Mouse (Mus musculus): ENCODE measurements around the gene Nppa. TPM values are rescaled to one million over a fixed set of nuclear protein-coding genes. Genes with fewer than 3 reads are reported as not detected.

Gene Nppa
- total RNA-seq (2021), result not detected in 2 replicates
- long read RNA-seq, result 0 reads

- no peak for DNase-seq
These were observed at the start of gene Nppa for GRCm38 (mm10) chr4:148000202-148000772. Nppa (plus strand) TSS chr4:148000722.

DNA sequence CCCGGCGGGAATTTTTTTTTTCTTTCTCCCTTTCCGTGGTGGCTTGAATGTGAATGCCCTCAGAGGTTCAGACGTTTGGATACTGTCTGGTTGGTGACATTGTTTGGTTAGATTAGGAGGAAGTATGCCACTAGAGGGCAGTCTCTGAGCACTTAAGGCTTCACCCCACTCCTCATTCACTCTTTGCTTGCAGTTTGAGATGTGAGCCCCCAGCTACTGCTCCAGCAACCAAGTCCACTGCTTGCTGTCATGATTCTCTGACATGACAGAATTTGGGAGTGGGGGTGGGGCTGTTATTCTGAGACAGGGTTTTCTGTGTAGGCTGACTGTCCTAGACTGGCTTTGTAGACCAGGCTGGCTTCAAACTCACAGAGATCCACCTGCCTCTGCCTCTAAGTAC lies 46.9 kb upstream of the Nppa start:
- no peak for DNase-seq

- DNase-seq, result peak; percentile 40
These were observed 43.4 kb upstream of the Nppa start for GRCm38 (mm10) chr4:147957141-147957540.

GRCm38 (mm10) chr4:147959881-147960831 lies 40.4 kb upstream of the Nppa start:
- DNase-seq, result peak; percentile 78

GRCm38 (mm10) chr4:147962781-147963180 lies 37.7 kb upstream of the Nppa start:
- no peak for DNase-seq

DNA sequence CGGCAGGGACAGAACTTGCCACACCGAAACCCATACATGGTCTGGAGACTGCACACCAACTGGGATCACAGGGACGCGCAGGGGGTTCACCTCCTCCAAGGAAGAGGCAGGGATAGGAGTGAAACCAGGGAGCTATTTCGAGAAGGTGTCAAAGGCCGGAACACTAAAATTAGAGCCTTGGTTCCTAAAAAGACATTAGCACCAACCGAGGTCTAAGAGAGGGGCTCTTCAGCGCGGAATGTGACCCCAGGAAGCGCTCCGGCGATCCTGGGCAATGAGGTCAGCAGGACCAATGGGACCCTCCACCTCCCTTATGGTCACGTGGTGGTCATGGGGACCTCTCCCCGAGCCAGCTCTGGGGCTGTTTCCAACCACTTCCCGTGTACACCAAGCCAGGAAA lies 36.9 kb upstream of the Nppa start:
- DNase-seq, result no peak

DNA sequence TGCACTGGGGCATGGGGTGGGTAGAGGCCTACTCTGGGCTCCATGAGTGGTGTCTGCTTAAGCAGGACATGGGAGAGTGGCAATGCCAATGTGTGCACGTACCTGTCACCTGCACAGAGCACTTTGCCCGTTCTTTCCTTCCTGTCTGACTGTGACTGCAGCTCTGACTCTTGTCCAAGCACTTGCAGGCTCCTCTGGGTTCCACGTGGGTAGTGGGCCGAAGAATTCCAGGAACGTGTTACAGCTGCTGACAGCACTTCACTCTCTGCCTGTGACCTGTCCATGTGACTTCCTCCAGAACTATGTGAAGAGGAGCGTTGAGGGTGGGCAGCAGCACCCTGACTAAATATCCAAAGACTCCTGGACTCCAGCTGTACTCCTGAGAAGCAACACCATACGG lies 34.8 kb upstream of the Nppa start:
- DNase-seq, result no peak

GRCm38 (mm10) chr4:147968816-147969215 lies 31.7 kb upstream of the Nppa start:
- DNase-seq, result no peak

DNA sequence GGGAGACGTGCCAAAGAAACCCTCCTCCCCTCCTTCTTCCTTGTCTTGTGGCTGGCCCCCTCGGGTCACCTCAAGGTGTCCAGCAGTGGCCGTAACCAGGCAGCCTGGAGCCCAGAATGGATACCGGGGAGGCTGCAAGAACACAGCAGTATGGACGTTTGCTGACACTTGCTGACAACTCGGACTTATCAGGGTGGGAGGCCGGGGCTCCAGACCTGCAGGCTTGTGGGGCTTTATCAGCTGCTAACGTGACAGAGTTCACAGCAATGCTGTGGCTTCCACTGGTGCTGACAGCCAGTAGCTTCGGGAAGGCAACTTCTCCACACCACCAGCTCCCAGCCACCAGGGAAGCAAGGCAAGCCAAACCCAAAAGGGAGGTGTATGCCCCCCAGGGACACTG lies 31.2 kb upstream of the Nppa start:
- DNase-seq, result no peak

GRCm38 (mm10) chr4:147976237-147976636 lies 24.3 kb upstream of the Nppa start:
- no peak for DNase-seq

DNA sequence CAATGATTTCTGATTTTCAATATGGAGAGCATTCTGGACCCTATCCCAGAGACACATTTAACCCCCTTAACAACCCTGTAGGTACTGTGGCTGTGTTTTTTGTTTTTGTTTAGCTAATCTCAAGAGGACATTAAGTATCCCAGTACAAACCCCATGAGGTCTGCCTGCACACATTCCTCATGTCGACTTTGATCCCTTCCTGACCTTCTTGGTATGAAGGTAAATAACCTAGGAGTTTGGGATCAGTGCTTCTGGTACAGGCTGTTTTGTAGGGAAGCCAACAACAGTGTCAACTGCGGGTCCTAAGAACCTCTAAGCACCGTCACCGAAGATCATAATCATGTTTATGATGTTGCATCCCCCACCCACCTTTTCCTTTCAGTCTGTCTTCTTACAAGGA lies 22.8 kb upstream of the Nppa start:
- DNase-seq, result no peak

GRCm38 (mm10) chr4:147978391-147978790 lies 22.1 kb upstream of the Nppa start:
- DNase-seq, result no peak

DNA sequence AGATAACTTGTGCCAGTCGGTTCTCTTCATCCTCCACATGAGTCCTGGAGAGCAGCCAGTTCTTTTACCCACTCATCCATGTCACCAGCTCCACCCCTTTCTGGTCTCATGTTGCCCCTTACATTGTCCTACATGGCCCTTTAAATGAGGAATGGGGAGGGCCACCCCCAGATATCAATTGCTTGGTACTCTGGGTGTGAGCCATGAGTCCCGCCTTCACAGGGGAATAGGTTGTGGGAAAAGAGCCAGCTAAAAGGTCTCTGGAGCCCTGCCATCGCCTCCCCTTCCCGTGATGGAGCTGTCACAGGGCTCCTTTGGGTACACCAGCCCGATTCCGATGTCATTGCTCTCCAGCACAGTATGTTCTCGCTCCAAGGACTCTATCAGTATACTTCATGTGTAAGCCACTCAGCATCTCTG lies 21.1 kb upstream of the Nppa start:
- DNase-seq, result no peak

DNA sequence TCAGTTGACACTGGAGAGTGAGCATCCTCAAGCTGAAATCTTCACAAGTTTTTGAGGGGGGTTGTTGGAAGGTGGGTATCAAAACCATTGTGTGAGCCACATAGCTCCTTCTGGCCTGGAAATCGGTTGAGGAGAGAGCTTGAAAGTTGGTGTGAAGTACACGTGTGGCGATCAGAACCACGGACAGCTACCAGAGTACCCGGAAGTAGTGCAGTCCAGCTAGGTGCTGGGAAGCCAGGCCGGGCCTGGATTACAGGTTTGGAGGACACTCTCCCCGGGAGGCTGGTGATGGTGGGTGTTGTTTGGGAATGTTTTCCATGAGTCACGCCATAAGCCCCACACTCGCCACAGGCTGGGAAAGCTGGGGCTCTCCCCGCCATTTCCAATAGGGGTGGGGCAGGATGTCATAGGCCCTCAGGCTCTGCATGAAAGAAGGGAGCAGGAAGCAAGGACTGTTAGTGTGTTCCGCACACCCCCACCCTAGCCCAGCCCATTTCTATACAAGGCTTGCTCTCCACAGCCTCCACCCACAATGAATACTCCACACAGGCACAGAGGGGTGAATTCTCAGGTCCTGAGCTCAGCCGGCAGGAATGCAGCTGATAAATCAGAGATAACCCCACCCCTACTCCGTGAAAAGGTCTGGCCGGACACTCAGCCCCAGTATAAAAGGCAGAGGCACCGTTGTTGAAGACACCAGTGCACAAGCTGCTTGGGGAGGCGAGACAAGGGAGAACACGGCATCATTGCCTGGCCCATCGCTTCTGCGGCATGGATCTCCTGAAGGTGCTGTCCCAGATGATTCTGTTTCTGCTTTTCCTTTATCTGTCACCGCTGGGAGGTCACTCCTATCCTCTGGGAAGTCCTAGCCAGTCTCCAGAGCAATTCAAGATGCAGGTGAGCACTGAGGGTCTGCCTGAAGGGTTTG lies 15.1 kb upstream of the Nppa start, which contains the start of gene Nppb:
Gene Nppb, plus strand, starts transcription at position 584 of the 928 bp plus-strand sequence.
- DNase-seq, result peak; percentile 53

- DNase-seq, result no peak
These were observed 6.9 kb upstream of the Nppa start for GRCm38 (mm10) chr4:147993571-147994095.

DNA sequence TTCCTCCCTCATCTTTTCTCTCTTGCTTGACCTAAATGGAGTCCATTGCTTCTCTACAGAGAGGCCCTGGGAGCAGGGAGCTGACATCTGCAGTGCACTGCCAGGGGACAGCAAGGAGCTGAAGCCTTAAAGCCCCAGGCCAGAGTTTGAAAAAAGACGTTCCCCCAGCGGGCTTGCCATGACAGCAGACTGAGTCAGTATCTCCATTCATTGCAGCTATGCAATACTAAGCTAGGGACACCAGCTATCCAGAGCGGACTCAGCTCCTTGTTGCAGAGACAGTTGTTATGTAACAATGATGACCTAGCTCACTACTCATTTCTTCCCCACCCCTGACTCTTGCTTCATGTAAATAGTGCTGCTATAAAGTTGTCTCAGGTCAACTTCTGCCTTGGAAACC lies 5.2 kb upstream of the Nppa start:
- no peak for DNase-seq

- no peak for DNase-seq
These were observed 679 bp downstream of the Nppa start for GRCm38 (mm10) chr4:148001013-148001789.

DNA sequence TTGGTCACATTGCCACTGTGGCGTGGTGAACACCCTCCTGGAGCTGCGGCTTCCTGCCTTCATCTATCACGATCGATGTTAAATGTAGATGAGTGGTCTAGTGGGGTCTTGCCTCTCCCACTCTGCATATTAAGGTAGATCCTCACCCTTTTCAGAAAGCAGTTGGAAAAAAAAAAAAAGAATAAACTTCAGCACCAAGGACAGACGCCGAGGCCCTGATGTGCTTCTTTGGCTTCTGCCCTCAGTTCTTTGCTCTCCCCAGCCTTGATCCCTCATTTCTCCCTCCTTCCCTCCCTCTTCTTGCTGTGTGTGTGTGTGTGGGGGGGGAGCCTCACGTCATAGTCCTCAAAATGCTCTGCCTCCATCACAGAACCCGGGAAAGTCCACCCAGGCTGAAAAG lies 1.3 kb downstream of the Nppa start:
- no peak for DNase-seq

DNA sequence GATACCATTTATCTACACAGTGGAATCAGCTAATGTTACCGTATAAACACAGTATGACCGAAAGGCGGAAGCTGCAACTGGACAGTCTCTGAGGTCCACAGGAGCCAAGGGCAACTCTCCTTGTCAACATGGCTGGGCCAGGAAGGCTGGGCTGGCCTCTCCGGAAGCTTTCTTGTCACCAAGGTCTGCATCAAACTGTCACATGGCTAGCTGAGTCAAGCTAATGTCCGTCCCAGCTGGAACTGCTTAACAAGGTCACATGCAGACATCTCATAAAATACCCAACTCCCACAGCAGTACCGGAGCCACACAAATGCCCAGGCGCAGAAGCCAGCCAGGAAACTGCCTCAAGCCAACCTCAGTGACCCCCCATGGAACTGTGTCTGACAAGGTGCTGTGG lies 3.8 kb downstream of the Nppa start:
- DNase-seq, result peak; percentile 44

DNA sequence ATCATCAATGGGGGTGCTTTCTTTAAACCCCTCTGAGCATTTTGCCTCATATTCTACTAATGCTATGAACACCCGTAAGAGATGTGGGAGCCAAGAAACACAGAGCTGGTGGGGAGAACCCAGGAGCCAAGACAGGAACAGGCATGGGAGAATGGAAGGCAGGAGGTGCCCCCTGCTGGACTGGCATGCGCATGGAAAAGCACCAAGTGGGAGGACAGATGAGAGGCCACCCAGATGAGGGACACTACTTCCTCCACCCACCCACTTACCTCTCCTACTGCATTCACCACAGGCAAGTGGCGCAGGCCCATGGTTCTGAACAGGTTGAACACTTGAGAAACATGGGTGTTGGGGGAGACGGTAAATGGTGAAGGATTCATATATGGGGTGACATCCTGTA lies 7.9 kb downstream of the Nppa start:
- peak; percentile 68 for DNase-seq

DNA sequence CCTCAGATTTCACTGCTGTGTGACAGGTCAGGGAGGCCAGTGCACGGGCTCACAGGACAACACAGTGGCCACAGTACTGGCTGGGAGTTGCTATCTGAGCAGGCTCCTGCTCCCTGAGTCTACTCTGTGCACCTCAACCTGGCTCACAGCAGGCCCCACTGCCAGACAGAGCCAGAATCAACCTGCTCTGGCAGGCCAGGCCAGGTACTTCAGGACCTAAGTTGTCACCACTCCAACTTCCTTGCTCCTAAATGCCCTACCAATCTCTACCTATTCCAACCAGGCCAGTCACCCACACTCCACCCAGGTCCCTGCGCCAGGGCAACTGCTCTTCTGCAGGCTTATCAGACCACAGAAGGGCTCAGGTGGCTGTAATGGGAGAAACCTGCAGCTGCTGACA lies 9.1 kb downstream of the Nppa start:
- DNase-seq, result no peak

Data from adrenal gland, postnatal 25 days (tissue).